Mouse (Mus musculus) forebrain, embryonic 12.5 days (tissue): Measurements from ENCODE around the gene Thada. TPM values are rescaled to one million over a fixed set of nuclear protein-coding genes. Genes with fewer than 3 reads are reported as not detected.
A peak's percentile ranks its signal among the peaks of the same experiment; 100 is the strongest.

Experiments
- ATAC-seq: fragments of 200-750 bp; cut with Nextera tagmentation; 2 replicates; pipeline ENCODE4 v1.8.0; 2017; ENCODE audit warnings: moderate TSS enrichment; ENCODE audit not compliant: low FRiP score
- H3K27ac ChIP-seq: fragments of 300-500 bp; sonication (generic); 2 replicates; pipeline ENCODE4 v1.5.1; 2016; ENCODE audit warnings: mild to moderate bottlenecking
- H3K27me3 ChIP-seq: fragments of 300-500 bp; sonication (generic); 2 replicates; pipeline ENCODE4 v1.6.1; 2016; ENCODE audit warnings: mild to moderate bottlenecking
- H3K36me3 ChIP-seq: fragments of 300-500 bp; sonication (generic); replicated peaks from 2 replicates; pipeline ENCODE4 v1.6.1; 2016; ENCODE audit warnings: mild to moderate bottlenecking
- H3K4me1 ChIP-seq: fragments of 300-500 bp; sonication (generic); 2 replicates; pipeline ENCODE4 v1.6.1; 2016
- H3K4me2 ChIP-seq: fragments of 300-500 bp; sonication (generic); 2 replicates; pipeline ENCODE4 v1.6.1; 2016; ENCODE audit warnings: mild to moderate bottlenecking, moderate library complexity
- H3K4me3 ChIP-seq: fragments of 300-500 bp; sonication (generic); replicated peaks from 2 replicates; pipeline ENCODE4 v1.5.1; 2016; ENCODE audit warnings: mild to moderate bottlenecking
- H3K9ac ChIP-seq: fragments of 300-500 bp; sonication (generic); 2 replicates; pipeline ENCODE4 v1.6.1; 2016; ENCODE audit warnings: mild to moderate bottlenecking
- H3K9me3 ChIP-seq: fragments of 300-500 bp; sonication (generic); 2 replicates; pipeline ENCODE4 v1.6.1; 2016
- WGBS: fragments of 180-500 bp; shearing (Covaris S2); methylation state at CpG from one replicate; pipeline ENCODE4 v1.1.7; 2016; 5-methylcytosine and 5-hydroxymethylcytosine counted together
- polyA plus RNA-seq: library from polyadenylated mRNA; unstranded; fragments of >200 nt; fragmentation: Nextera tagmentation; extraction: Ambion mirVana; gene quantifications from 2 replicates; pipeline ENCODE4 v1.2.1, GENCODE M21; 2016

Thada gene
- polyA plus RNA-seq, 1 experiment from 2014 or later = 11.8 TPM

DNA sequence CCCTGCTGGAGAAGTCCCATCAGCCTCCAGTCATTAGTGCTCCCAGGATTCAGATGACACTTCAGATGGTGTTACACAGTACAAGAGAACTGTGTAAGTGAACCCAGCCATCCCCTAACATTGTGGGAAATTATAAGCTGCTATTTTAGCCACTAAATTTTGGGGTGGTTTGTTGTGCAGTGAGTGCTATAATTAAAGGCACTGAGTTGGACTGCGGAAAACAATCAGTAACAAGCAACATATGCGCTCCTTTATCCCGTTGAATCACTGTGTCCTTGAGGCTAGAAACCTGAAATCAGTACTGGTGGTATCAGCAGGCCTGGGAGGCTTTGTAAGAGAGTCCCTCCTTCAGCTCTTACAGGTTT is 113.2 kb downstream of the Thada start:
- Histone ChIP-seq H3K27me3 (no peaks in the 10 kb centered on the region), H3K27ac (no peak overlapping the region), H3K4me2 (no peak overlapping the region), H3K9me3 (no peaks in the 10 kb centered on the region), H3K4me3 (no peak overlapping the region), H3K9ac (no peak overlapping the region), H3K36me3 (0 out of 2 replicates have a peak, but pooled peaks cover 3% of the 10 kb centered on the region), H3K4me1 (peaks cover 15% of the 10 kb centered on the region)
- 86% methylated on average over 3 of the region's 3 CpGs for WGBS
- no peak for ATAC-seq

DNA sequence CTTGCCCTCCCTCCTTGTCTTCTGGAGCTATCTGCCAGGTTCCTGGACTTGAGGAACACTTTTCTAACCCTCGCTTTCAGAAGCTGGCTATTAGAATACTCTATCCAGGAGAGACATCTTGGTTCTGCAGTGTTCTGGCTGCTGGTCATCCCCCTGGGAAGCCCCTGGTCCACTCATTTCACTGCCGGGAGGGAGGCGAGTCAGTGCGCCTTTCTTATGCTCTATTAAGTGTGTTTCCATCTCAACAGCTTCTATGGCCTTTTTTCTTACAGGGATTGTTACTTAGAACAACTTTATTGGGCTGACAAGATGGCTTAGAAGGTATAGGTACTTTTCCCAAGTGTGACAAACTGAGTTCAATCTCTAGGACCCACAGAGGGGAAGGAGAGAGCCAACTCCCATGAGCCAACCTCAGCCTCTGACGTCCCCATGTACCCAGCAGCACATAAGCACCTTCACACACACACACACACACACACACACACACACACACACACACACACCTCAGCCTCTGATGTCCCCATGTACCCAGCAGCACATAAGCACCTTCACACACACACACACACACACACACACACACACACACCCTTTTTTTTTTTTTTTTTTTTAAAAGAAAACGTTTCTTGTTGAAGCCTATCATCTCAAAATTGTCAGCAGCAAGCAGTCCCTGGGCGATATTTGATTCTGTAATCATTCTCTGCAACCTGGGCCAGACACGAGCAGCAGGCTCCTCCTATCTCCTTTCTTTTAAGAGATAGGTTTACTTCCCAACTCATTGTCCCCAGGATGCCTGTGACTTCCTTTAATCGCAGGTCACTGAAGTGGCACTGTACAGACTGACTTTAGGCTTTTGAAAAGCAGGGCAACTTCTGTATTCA is 113.9 kb downstream of the Thada start:
- H3K4me3 ChIP-seq = no peak overlapping the region
- no peak for ATAC-seq
- no peaks in the 10 kb centered on the region for H3K9me3 ChIP-seq
- H3K27ac ChIP-seq = 0 out of 2 replicates have a peak overlapping the region, but pooled peaks have one; percentile 31
- H3K4me2 ChIP-seq = no peak overlapping the region
- 0 out of 2 replicates have a peak, but pooled peaks cover 3% of the 10 kb centered on the region for H3K36me3 ChIP-seq
- 82% methylated on average over 9 of the region's 9 CpGs for WGBS
- H3K4me1 ChIP-seq = peaks cover 15% of the 10 kb centered on the region
- no peak overlapping the region for H3K9ac ChIP-seq
- H3K27me3 ChIP-seq = no peaks in the 10 kb centered on the region

GRCm38 (mm10) chr17:84351276-84351675 is 114.7 kb downstream of the Thada start:
- Histone ChIP-seq H3K4me2 (no peak overlapping the region), H3K27me3 (no peaks in the 10 kb centered on the region), H3K9me3 (no peaks in the 10 kb centered on the region), H3K4me3 (no peak overlapping the region), H3K36me3 (peaks cover 6% of the 10 kb centered on the region), H3K27ac (0 out of 2 replicates have a peak overlapping the region, but pooled peaks have one; percentile 25), H3K9ac (no peak overlapping the region), H3K4me1 (peaks cover 15% of the 10 kb centered on the region)
- peak; percentile 75 for ATAC-seq
- WGBS = 44% methylated on average over 3 of the region's 3 CpGs

- Histone ChIP-seq H3K9ac (no peak overlapping the region), H3K27ac (no peak overlapping the region), H3K27me3 (no peaks in the 10 kb centered on the region), H3K9me3 (no peaks in the 10 kb centered on the region), H3K36me3 (peaks cover 7% of the 10 kb centered on the region), H3K4me3 (no peak overlapping the region), H3K4me2 (no peak overlapping the region), H3K4me1 (peaks cover 15% of the 10 kb centered on the region)
- no peak for ATAC-seq
- WGBS = 86% methylated on average over 3 of the region's 3 CpGs
Measured at GRCm38 (mm10) chr17:84348865-84349264, 117.1 kb downstream of the Thada start.

DNA sequence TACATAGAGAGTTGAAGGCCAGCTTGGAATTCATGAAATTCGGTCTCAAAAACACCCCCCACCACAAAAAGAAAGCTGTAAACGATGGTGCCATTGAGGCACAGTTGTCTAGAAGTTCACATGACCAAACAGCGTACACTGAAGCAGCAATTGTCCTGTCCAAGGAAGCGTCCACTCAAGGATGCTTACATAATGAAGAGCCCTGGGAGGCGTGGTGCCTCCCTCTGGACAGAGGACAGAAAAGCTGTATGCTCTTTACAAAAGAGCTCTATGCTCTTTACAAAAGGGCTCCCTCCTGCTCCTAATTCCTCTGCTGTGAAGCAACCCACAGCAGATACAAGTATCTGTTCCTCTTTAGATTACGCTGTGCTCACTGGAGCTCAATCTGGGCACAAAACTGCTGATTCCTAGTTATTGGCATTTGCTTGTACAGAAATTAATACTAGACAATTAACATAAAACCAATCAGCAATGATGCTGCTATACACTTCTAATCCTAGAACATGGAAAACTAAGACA is 123.6 kb downstream of the Thada start:
- Histone ChIP-seq H3K9ac (no peak overlapping the region), H3K36me3 (peaks cover 7% of the 10 kb centered on the region), H3K27me3 (no peaks in the 10 kb centered on the region), H3K27ac (no peak overlapping the region), H3K4me3 (no peak overlapping the region), H3K4me2 (no peak overlapping the region), H3K9me3 (no peaks in the 10 kb centered on the region), H3K4me1 (peaks cover 5% of the 10 kb centered on the region; the same call in 1 of the 2 replicates)
- 30% methylated on average over 6 of the region's 6 CpGs for WGBS
- no peak for ATAC-seq

DNA sequence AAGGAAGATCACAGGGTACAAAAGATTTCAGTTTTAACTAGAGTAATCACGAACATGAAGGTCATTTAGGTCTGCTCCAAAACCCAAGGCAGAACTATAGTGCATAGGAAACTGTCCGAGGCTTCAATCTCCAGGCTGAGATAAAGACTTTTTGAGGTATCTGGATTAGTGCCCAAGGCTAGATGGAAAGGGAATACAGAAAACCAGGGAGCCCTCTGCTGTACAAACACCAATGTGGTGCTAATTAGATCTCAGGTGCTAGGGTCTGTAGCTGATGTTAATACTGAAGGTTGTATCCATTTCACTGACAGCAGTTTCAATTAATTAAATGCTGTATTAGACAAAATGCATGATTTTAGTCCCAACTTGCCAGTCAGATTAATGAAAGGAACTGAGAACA is 124.3 kb downstream of the Thada start:
- Histone ChIP-seq H3K27me3 (no peaks in the 10 kb centered on the region), H3K4me2 (no peak overlapping the region), H3K4me3 (no peak overlapping the region), H3K27ac (no peak overlapping the region), H3K9me3 (no peaks in the 10 kb centered on the region), H3K4me1 (peaks cover 5% of the 10 kb centered on the region; the same call in 1 of the 2 replicates), H3K36me3 (peaks cover 7% of the 10 kb centered on the region), H3K9ac (no peak overlapping the region)
- 90% methylated on average over 2 of the region's 2 CpGs for WGBS
- ATAC-seq = no peak

GRCm38 (mm10) chr17:84340574-84340973 is 125.4 kb downstream of the Thada start:
- 95% methylated on average over 3 of the region's 3 CpGs for WGBS

GRCm38 (mm10) chr17:84335996-84336395 is 130.0 kb downstream of the Thada start:
- H3K9me3 ChIP-seq = no peaks in the 10 kb centered on the region
- H3K9ac ChIP-seq = no peak overlapping the region
- peaks cover 16% of the 10 kb centered on the region for H3K36me3 ChIP-seq
- no peak for ATAC-seq
- no peaks in the 10 kb centered on the region for H3K27me3 ChIP-seq
- 0 out of 2 replicates have a peak, but pooled peaks cover 4% of the 10 kb centered on the region for H3K4me1 ChIP-seq
- H3K27ac ChIP-seq = no peak overlapping the region
- H3K4me3 ChIP-seq = no peak overlapping the region
- WGBS = 83% methylated on average over 1 of the region's 1 CpGs
- H3K4me2 ChIP-seq = no peak overlapping the region

More at GRCm38 (mm10) chr17:84340574-84340973, 125.4 kb downstream of the Thada start:
- Histone ChIP-seq H3K4me1 (peaks cover 5% of the 10 kb centered on the region; the same call in 1 of the 2 replicates), H3K27me3 (no peaks in the 10 kb centered on the region), H3K27ac (no peak overlapping the region), H3K36me3 (peaks cover 10% of the 10 kb centered on the region), H3K9me3 (no peaks in the 10 kb centered on the region), H3K4me2 (no peak overlapping the region), H3K4me3 (no peak overlapping the region), H3K9ac (no peak overlapping the region)
- no peak for ATAC-seq

- H3K27ac ChIP-seq = no peak overlapping the region
- no peak for ATAC-seq
- H3K4me2 ChIP-seq = no peak overlapping the region
- no peak overlapping the region for H3K9ac ChIP-seq
- H3K36me3 ChIP-seq = peaks cover 16% of the 10 kb centered on the region; the same call in 1 of the 2 replicates
- no peaks in the 10 kb centered on the region for H3K27me3 ChIP-seq
- no peak overlapping the region for H3K4me3 ChIP-seq
- 0 out of 2 replicates have a peak, but pooled peaks cover 4% of the 10 kb centered on the region for H3K4me1 ChIP-seq
- H3K9me3 ChIP-seq = no peaks in the 10 kb centered on the region
- 89% methylated on average over 3 of the region's 3 CpGs for WGBS
Measured at GRCm38 (mm10) chr17:84335076-84335475, 130.9 kb downstream of the Thada start.

DNA sequence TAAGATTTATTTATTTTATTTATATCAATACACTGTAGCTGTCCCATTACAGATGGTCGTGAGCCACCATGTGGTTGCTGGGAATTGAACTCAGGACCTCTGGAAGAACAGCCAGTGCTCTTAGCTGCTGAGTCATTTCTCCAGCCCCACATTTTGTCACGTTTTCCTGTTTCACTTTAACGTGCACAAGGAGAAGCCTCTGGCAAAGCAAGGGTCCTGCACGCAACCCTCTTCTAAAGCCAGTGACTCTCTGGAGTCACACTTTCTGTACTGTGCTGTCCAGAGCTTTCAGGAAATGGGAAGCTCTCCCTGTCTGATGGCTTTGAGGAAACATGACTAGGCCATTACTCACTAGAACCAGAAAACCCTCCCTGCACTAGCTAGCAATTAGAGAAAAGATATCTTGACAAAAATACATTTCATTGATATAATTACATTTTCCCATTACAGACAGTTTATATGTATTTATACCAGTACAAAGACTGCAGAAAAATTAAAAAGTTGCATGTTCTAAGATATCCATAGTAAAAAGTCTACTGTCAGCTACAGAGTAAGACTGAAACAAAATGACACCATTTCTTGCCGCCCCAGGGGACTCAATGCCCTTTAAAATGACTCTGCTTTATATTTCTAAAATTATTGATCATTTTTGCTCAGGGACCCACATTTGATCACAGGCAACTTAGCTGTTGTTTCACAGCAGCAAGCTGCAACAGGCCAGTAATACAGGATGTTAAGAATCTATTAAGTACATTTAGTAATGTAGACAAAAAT is 131.6 kb downstream of the Thada start:
- Histone ChIP-seq H3K9ac (no peak overlapping the region), H3K4me1 (0 out of 2 replicates have a peak, but pooled peaks cover 4% of the 10 kb centered on the region), H3K27me3 (no peaks in the 10 kb centered on the region), H3K4me3 (no peak overlapping the region), H3K9me3 (no peaks in the 10 kb centered on the region), H3K4me2 (no peak overlapping the region), H3K36me3 (peaks cover 16% of the 10 kb centered on the region; the same call in 1 of the 2 replicates), H3K27ac (no peak overlapping the region)
- ATAC-seq = no peak
- WGBS = 86% methylated on average over 5 of the region's 5 CpGs

DNA sequence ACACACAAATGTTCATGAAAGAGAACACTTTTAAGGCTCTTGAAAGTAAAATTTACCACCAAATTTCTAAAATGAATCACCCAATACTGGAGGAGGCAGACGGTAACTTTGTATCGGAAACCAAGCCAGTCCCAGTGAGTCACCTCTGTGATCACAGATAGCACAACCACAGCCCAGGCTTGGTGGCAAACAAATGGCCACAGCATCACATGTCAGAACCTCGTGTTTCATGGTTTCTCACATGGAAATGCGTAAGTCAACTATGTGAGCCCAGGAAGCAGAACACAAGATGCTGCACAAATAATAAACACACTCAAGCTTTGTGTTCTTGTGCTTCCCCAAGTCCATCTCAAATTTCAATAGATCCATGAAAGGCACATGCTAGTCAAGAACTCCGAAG is 133.1 kb downstream of the Thada start:
- ATAC-seq = no peak
- Histone ChIP-seq H3K27ac (no peak overlapping the region), H3K27me3 (no peaks in the 10 kb centered on the region)

GRCm38 (mm10) chr17:84330986-84331385 is 135.0 kb downstream of the Thada start:
- 0 out of 2 replicates have a peak, but pooled peaks have one; percentile 27 for ATAC-seq
- Histone ChIP-seq H3K4me3 (no peak overlapping the region), H3K9ac (no peak overlapping the region), H3K4me1 (0 out of 2 replicates have a peak, but pooled peaks cover 4% of the 10 kb centered on the region), H3K36me3 (peaks cover 9% of the 10 kb centered on the region), H3K9me3 (no peaks in the 10 kb centered on the region), H3K27ac (no peak overlapping the region), H3K4me2 (no peak overlapping the region), H3K27me3 (no peaks in the 10 kb centered on the region)
- WGBS = 75% methylated on average over 8 of the region's 8 CpGs

More for the DNA sequence above, 133.1 kb downstream of the Thada start:
- Histone ChIP-seq H3K4me2 (no peak overlapping the region), H3K36me3 (peaks cover 16% of the 10 kb centered on the region; the same call in 1 of the 2 replicates), H3K9ac (no peak overlapping the region), H3K4me1 (0 out of 2 replicates have a peak, but pooled peaks cover 4% of the 10 kb centered on the region), H3K4me3 (no peak overlapping the region), H3K9me3 (no peaks in the 10 kb centered on the region)
- WGBS = 87% methylated on average over 5 of the region's 5 CpGs
